Mouse (Mus musculus) 3134 (cell line): ENCODE results near the gene Gapdh.

Source experiments
- DNase-seq: peaks from one replicate; pipeline ENCODE4 v3.0.0-alpha.2; 2011; ENCODE audit warnings: low spot score; ENCODE audit not compliant: insufficient read length; ENCODE audit errors: extremely low read depth

Gene Gapdh

DNA sequence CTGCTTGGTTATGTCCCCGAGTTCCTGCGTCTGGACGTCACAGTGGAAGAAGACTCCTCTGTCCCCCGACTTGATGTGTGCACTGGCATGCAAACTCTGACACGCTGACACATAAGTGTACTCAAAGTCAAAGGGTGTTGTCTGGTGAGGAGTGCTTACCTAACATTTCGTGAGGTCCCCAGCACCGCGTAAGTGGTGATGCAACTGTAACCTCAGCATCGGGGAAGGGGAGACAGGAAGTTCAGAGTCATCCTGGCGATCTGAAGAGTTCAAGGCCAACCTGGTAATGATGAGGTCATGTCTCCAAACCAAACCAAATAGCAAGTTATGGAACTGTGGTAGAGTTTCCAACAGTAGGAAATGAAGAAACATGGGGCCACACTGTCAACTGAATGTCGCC is 53.7 kb downstream of the Gapdh start:
- DNase-seq: no peak
